Mouse (Mus musculus) MEL (cell line): ENCODE results near the gene Opcml. TPM values are rescaled to one million over a fixed set of nuclear protein-coding genes. Genes with fewer than 3 reads are reported as not detected.

Source experiments
- DNase-seq: peaks from one replicate; pipeline ENCODE4 v3.0.0; 2011; ENCODE audit warnings: low read depth, low spot score
- H3K27ac ChIP-seq: 2 replicates; pipeline ENCODE4 v1.5.1; 2012; ENCODE audit warnings: low read depth, mild to moderate bottlenecking, control low read depth, low read length, moderate library complexity; ENCODE audit not compliant: control insufficient read depth
- H3K27me3 ChIP-seq, 2 experiments: fragments of 150-350 bp in 1 of 2; sonication (generic) in 1 of 2; 2 replicates each; pipeline ENCODE4 v1.6.1; 2012; ENCODE audit warnings: low read length in 2 of 2, mild to moderate bottlenecking in 2 of 2, improper control_type of control experiment in 1 of 2, moderate library complexity in 1 of 2; ENCODE audit not compliant: insufficient read depth in 2 of 2, control insufficient read depth in 1 of 2
- H3K36me3 ChIP-seq, 2 experiments: 2 replicates each; pipeline ENCODE4 v1.6.1; 2012 to 2014; ENCODE audit warnings: low read length in 2 of 2, improper control_type of control experiment in 1 of 2, inconsistent platforms in 1 of 2, mild to moderate bottlenecking in 1 of 2; ENCODE audit not compliant: insufficient read depth in 2 of 2, control insufficient read depth in 1 of 2
- H3K4me1 ChIP-seq, 2 experiments: fragments of 150-350 bp in 1 of 2; sonication (generic) in 1 of 2; 2 replicates each; pipeline ENCODE4 v1.6.1; 2012; ENCODE audit warnings: low read length in 2 of 2, improper control_type of control experiment in 1 of 2, mild to moderate bottlenecking in 1 of 2; ENCODE audit not compliant: insufficient read depth in 2 of 2, control insufficient read depth in 1 of 2
- H3K4me3 ChIP-seq, 2 experiments: fragments of 150-350 bp in 1 of 2; sonication (generic) in 1 of 2; 2 replicates each; pipeline ENCODE4 v1.5.1; 2012; ENCODE audit warnings: low read depth in 2 of 2, low read length in 2 of 2, mild to moderate bottlenecking in 2 of 2, moderate library complexity in 2 of 2, control low read depth in 1 of 2, improper control_type of control experiment in 1 of 2; ENCODE audit not compliant: control insufficient read depth in 1 of 2, insufficient read depth in 1 of 2
- H3K79me2 ChIP-seq: 2 replicates; pipeline ENCODE4 v1.6.1; 2012; ENCODE audit warnings: mild to moderate bottlenecking, low read length, moderate library complexity; ENCODE audit not compliant: control insufficient read depth, poor library complexity, insufficient read depth
- H3K9ac ChIP-seq: 2 replicates; pipeline ENCODE4 v1.6.1; 2012; ENCODE audit warnings: low read depth, mild to moderate bottlenecking, control low read depth, low read length, moderate library complexity; ENCODE audit not compliant: control insufficient read depth, poor library complexity, severe bottlenecking
- H3K9me3 ChIP-seq: fragments of 150-350 bp; sonication (generic); replicated peaks from 2 replicates; pipeline ENCODE4 v1.6.1; 2012; ENCODE audit warnings: mild to moderate bottlenecking, low read length, improper control_type of control experiment, moderate library complexity; ENCODE audit not compliant: insufficient read depth
- CHD1 ChIP-seq: IDR thresholded peaks from 2 replicates; pipeline ENCODE4 v1.6.1; 2012; ENCODE audit warnings: low read depth, mild to moderate bottlenecking, inconsistent platforms, low read length, improper control_type of control experiment
- CHD2 ChIP-seq: IDR thresholded peaks from 2 replicates; pipeline ENCODE4 v1.6.1; 2011; ENCODE audit warnings: low read length, improper control_type of control experiment
- ELF1 ChIP-seq: IDR thresholded peaks from 2 replicates; pipeline ENCODE4 v1.6.1; 2014; ENCODE audit warnings: low read depth, mild to moderate bottlenecking, inconsistent platforms, low read length, improper control_type of control experiment, moderate library complexity
- EP300 ChIP-seq, 2 experiments: IDR thresholded peaks; 2 replicates each; pipeline ENCODE4 v1.6.1; 2011; ENCODE audit warnings: improper control_type of control experiment in 2 of 2, low read length in 2 of 2, low read depth in 1 of 2, mild to moderate bottlenecking in 1 of 2
- ETS1 ChIP-seq: IDR thresholded peaks from 2 replicates; pipeline ENCODE4 v1.6.1; 2012; ENCODE audit warnings: low read depth, mild to moderate bottlenecking, inconsistent platforms, low read length, improper control_type of control experiment, moderate library complexity
- GABPA ChIP-seq: IDR thresholded peaks from 2 replicates; pipeline ENCODE4 v1.6.1; 2012; ENCODE audit warnings: low read depth, mild to moderate bottlenecking, inconsistent platforms, low read length, improper control_type of control experiment, moderate library complexity
- GATA1 ChIP-seq: IDR thresholded peaks from 2 replicates; pipeline ENCODE4 v1.6.1; 2011; ENCODE audit warnings: low read depth, low read length, improper control_type of control experiment
- JUND ChIP-seq: IDR thresholded peaks from 2 replicates; pipeline ENCODE4 v1.6.1; 2011; ENCODE audit warnings: low read depth, mild to moderate bottlenecking, improper control_type of control experiment, low read length
- KAT2A ChIP-seq: conservative IDR thresholded peaks from 2 replicates; pipeline ENCODE4 v1.6.1; 2012; ENCODE audit warnings: low read depth, low read length, improper control_type of control experiment, inconsistent platforms
- MAX ChIP-seq: IDR thresholded peaks from 2 replicates; pipeline ENCODE4 v1.6.1; 2011; ENCODE audit warnings: low read length, improper control_type of control experiment
- MEF2A ChIP-seq: IDR thresholded peaks from 2 replicates; pipeline ENCODE4 v1.6.1; 2014; ENCODE audit warnings: low read depth, mild to moderate bottlenecking, inconsistent platforms, low read length, improper control_type of control experiment; ENCODE audit not compliant: poor library complexity, insufficient replicate concordance, severe bottlenecking; ENCODE audit errors: extremely low read depth
- MYB ChIP-seq: IDR thresholded peaks from 2 replicates; pipeline ENCODE4 v1.6.1; 2011; ENCODE audit warnings: mild to moderate bottlenecking, low read depth, low read length, improper control_type of control experiment
- MYC ChIP-seq: IDR thresholded peaks from 2 replicates; pipeline ENCODE4 v1.6.1; 2011; ENCODE audit warnings: low read depth, mild to moderate bottlenecking, low read length, improper control_type of control experiment, moderate library complexity
- NELFE ChIP-seq: IDR thresholded peaks from 2 replicates; pipeline ENCODE4 v1.6.1; 2011; ENCODE audit warnings: low read depth, low read length, improper control_type of control experiment
- NRF1 ChIP-seq: IDR thresholded peaks from 2 replicates; pipeline ENCODE4 v1.6.1; 2014; ENCODE audit warnings: low read depth, mild to moderate bottlenecking, inconsistent platforms, low read length, improper control_type of control experiment, moderate library complexity; ENCODE audit not compliant: poor library complexity, insufficient read depth, severe bottlenecking
- POLR2A ChIP-seq, 2 experiments: IDR thresholded peaks; 2 replicates each; pipeline ENCODE4 v1.6.1; 2011 to 2012; ENCODE audit warnings: low read length in 2 of 2, mild to moderate bottlenecking in 2 of 2, control low read depth in 1 of 2, improper control_type of control experiment in 1 of 2, low read depth in 1 of 2, moderate library complexity in 1 of 2; ENCODE audit not compliant: control insufficient read depth in 1 of 2, insufficient read depth in 1 of 2, poor library complexity in 1 of 2
- POLR2AphosphoS5 ChIP-seq: IDR thresholded peaks from 2 replicates; pipeline ENCODE4 v1.6.1; 2012; ENCODE audit warnings: low read depth, borderline replicate concordance, mild to moderate bottlenecking, inconsistent platforms, low read length, moderate library complexity, mixed read lengths
- RCOR1 ChIP-seq: IDR thresholded peaks from 2 replicates; pipeline ENCODE4 v1.6.1; 2012; ENCODE audit warnings: low read depth, mild to moderate bottlenecking, inconsistent platforms, low read length, improper control_type of control experiment
- TAL1 ChIP-seq: IDR thresholded peaks from 2 replicates; pipeline ENCODE4 v1.6.1; 2012; ENCODE audit warnings: mild to moderate bottlenecking, inconsistent platforms, low read length, moderate library complexity, mixed read lengths
- TCF12 ChIP-seq: IDR thresholded peaks from 2 replicates; pipeline ENCODE4 v1.6.1; 2014; ENCODE audit warnings: low read depth, mild to moderate bottlenecking, inconsistent platforms, low read length, improper control_type of control experiment, moderate library complexity
- UBTF ChIP-seq: IDR thresholded peaks from 2 replicates; pipeline ENCODE4 v1.6.1; 2012; ENCODE audit warnings: low read depth, mild to moderate bottlenecking, inconsistent platforms, low read length, improper control_type of control experiment, moderate library complexity, borderline replicate concordance; ENCODE audit not compliant: insufficient read depth
- USF1 ChIP-seq: IDR thresholded peaks from 2 replicates; pipeline ENCODE4 v1.6.1; 2014; ENCODE audit warnings: low read depth, mild to moderate bottlenecking, inconsistent platforms, low read length, improper control_type of control experiment, moderate library complexity
- USF2 ChIP-seq, 2 experiments: IDR thresholded peaks; 2 replicates each; pipeline ENCODE4 v1.6.1; 2011 to 2012; ENCODE audit warnings: improper control_type of control experiment in 2 of 2, low read length in 2 of 2, borderline replicate concordance in 1 of 2, inconsistent platforms in 1 of 2, low read depth in 1 of 2, mild to moderate bottlenecking in 1 of 2; ENCODE audit not compliant: insufficient read depth in 1 of 2
- ZMIZ1 ChIP-seq: IDR thresholded peaks from 2 replicates; pipeline ENCODE4 v1.6.1; 2012; ENCODE audit warnings: low read depth, mild to moderate bottlenecking, inconsistent platforms, low read length, improper control_type of control experiment, moderate library complexity
- ZNF384 ChIP-seq: IDR thresholded peaks from 2 replicates; pipeline ENCODE4 v1.6.1; 2012; ENCODE audit warnings: low read depth, mild to moderate bottlenecking, inconsistent platforms, low read length, improper control_type of control experiment
- polyA plus RNA-seq, 2 experiments: library from polyadenylated mRNA; stranded (reverse) in 1 of 2; unstranded in 1 of 2; fragments of >175 nt in 1 of 2; fragments of >200 nt in 1 of 2; gene quantifications; 2 replicates each; pipeline versions ENCODE4 v1.2.1 to v1.2.4; 2012; ENCODE audit warnings: low replicate concordance in 2 of 2, low read depth in 1 of 2; ENCODE audit not compliant: insufficient read length in 2 of 2, insufficient read depth in 1 of 2, missing spikeins in 1 of 2
- total RNA-seq: library from RNA; depleted of rRNA; stranded (reverse); fragments of 300-350 nt; gene quantifications from 2 replicates; pipeline ENCODE4 v1.2.3, GENCODE M21; 2012

The Opcml gene
- total and polyA plus RNA-seq, 3 experiments = not detected

DNA sequence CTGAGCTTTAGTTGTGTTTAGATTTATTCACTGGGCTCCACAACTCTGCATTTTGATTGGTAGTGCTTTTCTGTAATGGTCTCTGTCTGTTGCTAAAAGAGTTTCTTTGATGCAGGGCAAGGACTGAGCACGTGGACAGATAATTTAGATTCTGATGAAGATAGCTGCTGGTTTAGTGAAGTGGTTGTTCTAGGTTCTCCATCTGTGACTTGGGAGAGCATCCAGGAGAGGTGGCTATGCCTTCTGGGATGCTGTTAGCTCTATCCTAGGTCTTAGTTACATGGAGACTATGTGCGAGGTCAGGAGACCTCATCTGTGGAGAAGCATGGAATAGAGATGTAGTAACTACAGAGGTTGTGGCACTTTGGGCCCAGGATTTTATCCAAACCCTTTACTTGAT is 472.3 kb downstream of the Opcml start:
- H3K79me2 ChIP-seq = no peaks in the 10 kb centered on the region
- no peaks in the 10 kb centered on the region for H3K36me3 ChIP-seq
- no peaks in the 10 kb centered on the region for H3K4me1 ChIP-seq
- no peak overlapping the region for H3K9ac ChIP-seq
- no peaks in the 10 kb centered on the region for H3K27me3 ChIP-seq
- no peak for TF ChIP-seq GATA1
- TF ChIP-seq MYC = no peak
- TF ChIP-seq TCF12 = no peak
- no peak for TF ChIP-seq EP300 (IDR thresholded peaks at IDR 0.05; ENCODE audit: low read depth in 1 of 2, low read length in 2 of 2)
- TF ChIP-seq NRF1 = no peak
- no peak for TF ChIP-seq MYB
- TF ChIP-seq MEF2A = no peak
- no peak for TF ChIP-seq USF1
- TF ChIP-seq ZNF384 = no peak
- TF ChIP-seq CHD2 = no peak
- no peak for TF ChIP-seq POLR2AphosphoS5
- TF ChIP-seq RCOR1 = no peak
- no peak for TF ChIP-seq UBTF
- no peak for TF ChIP-seq ZMIZ1
- TF ChIP-seq KAT2A = no peak
- no peak overlapping the region for H3K27ac ChIP-seq
- no peak for DNase-seq
- no peaks in the 10 kb centered on the region for H3K9me3 ChIP-seq
- H3K4me3 ChIP-seq = no peak overlapping the region

- Histone ChIP-seq H3K4me3 (no peak overlapping the region), H3K9ac (no peak overlapping the region)
These were observed 474.2 kb downstream of the Opcml start for GRCm38 (mm10) chr9:28264761-28265160.

More at GRCm38 (mm10) chr9:28264761-28265160, 474.2 kb downstream of the Opcml start:
- Histone ChIP-seq H3K9me3 (no peaks in the 10 kb centered on the region), H3K36me3 (no peaks in the 10 kb centered on the region), H3K79me2 (no peaks in the 10 kb centered on the region), H3K4me1 (no peaks in the 10 kb centered on the region), H3K27ac (no peak overlapping the region), H3K27me3 (no peaks in the 10 kb centered on the region)
- TF ChIP-seq MYC = no peak
- TF ChIP-seq POLR2A (IDR thresholded peaks at IDR 0.05; ENCODE audit: control insufficient read depth in 1 of 2, insufficient read depth in 1 of 2, low read depth in 1 of 2, low read length in 2 of 2, poor library complexity in 1 of 2) = no peak
- TF ChIP-seq MEF2A = no peak
- no peak for TF ChIP-seq CHD1
- TF ChIP-seq GATA1 = no peak
- TF ChIP-seq GABPA = no peak
- TF ChIP-seq ZMIZ1 = no peak
- no peak for TF ChIP-seq TAL1
- no peak for TF ChIP-seq CHD2
- no peak for TF ChIP-seq NELFE
- no peak for TF ChIP-seq JUND
- no peak for TF ChIP-seq TCF12
- TF ChIP-seq ETS1 = no peak
- TF ChIP-seq EP300 (IDR thresholded peaks at IDR 0.05; ENCODE audit: low read depth in 1 of 2, low read length in 2 of 2) = no peak
- no peak for TF ChIP-seq MYB
- TF ChIP-seq USF2 (IDR thresholded peaks at IDR 0.05; ENCODE audit: borderline replicate concordance in 1 of 2, insufficient read depth in 1 of 2, low read depth in 1 of 2, low read length in 2 of 2) = no peak
- TF ChIP-seq USF1 = no peak
- TF ChIP-seq MAX = no peak
- no peak for TF ChIP-seq ELF1
- no peak for TF ChIP-seq RCOR1
- no peak for DNase-seq
